Mouse (Mus musculus) G1E (cell line): Measurements from ENCODE around the gene Cmip. TPM values are rescaled to one million over a fixed set of nuclear protein-coding genes. Genes with fewer than 3 reads are reported as not detected.

Source experiments
- ATAC-seq: 2 replicates; pipeline ENCODE4 v1.8.0; 2016; ENCODE audit warnings: mild to moderate bottlenecking; ENCODE audit not compliant: insufficient number of reproducible peaks, poor library complexity, low FRiP score, severe bottlenecking; ENCODE audit errors: extremely low read depth
- DNase-seq: peaks from one replicate; pipeline ENCODE4 v3.0.0; 2012; ENCODE audit warnings: low spot score
- H3K27me3 ChIP-seq: 2 replicates; pipeline ENCODE4 v1.6.1; 2012; ENCODE audit warnings: mild to moderate bottlenecking, low read length, inconsistent platforms; ENCODE audit not compliant: insufficient read depth
- H3K36me3 ChIP-seq: replicated peaks from 2 replicates; pipeline ENCODE3; 2012; ENCODE audit warnings: mild to moderate bottlenecking, inconsistent platforms
- H3K4me1 ChIP-seq: 2 replicates; pipeline ENCODE4 v1.6.1; 2012; ENCODE audit warnings: low read depth, low read length, inconsistent platforms, mixed read lengths; ENCODE audit not compliant: insufficient read depth
- H3K4me3 ChIP-seq: 2 replicates; pipeline ENCODE4 v1.5.1; 2012; ENCODE audit warnings: low read depth, mild to moderate bottlenecking, inconsistent platforms, low read length, moderate library complexity, mixed read lengths
- H3K9me3 ChIP-seq: replicated peaks from 2 replicates; pipeline ENCODE4 v1.6.1; 2012; ENCODE audit warnings: inconsistent platforms
- CTCF ChIP-seq: IDR thresholded peaks from 2 replicates; pipeline ENCODE4 v1.5.1; 2012; ENCODE audit warnings: low read depth, low read length, inconsistent platforms, mixed read lengths
- GATA1 ChIP-seq: IDR thresholded peaks from 2 replicates; pipeline ENCODE4 v1.6.1; 2012; ENCODE audit warnings: borderline replicate concordance, low read length, inconsistent platforms, mixed read lengths
- GATA2 ChIP-seq: IDR thresholded peaks from 2 replicates; pipeline ENCODE4 v1.6.1; 2012; ENCODE audit warnings: low read depth, low read length, inconsistent platforms, borderline replicate concordance
- POLR2AphosphoS5 ChIP-seq: IDR thresholded peaks from 2 replicates; pipeline ENCODE4 v1.6.1; 2012; ENCODE audit warnings: low read depth, low read length, inconsistent platforms; ENCODE audit not compliant: insufficient replicate concordance
- TAL1 ChIP-seq: conservative IDR thresholded peaks from 2 replicates; pipeline ENCODE4 v1.6.1; 2012; ENCODE audit warnings: low read depth, low read length, inconsistent platforms, mixed read lengths
- polyA plus RNA-seq: library from polyadenylated mRNA; stranded (reverse); fragments of >175 nt; gene quantifications from 2 replicates; pipeline ENCODE4 v1.2.3, GENCODE M21; 2012
- total RNA-seq, 2 experiments: library from RNA; stranded (forward) in 1 of 2; stranded (reverse) in 1 of 2; fragments of 200-1000 nt in 1 of 2; fragments of >200 nt in 1 of 2; fragmentation: Nextera tagmentation in 1 of 2; gene quantifications; 2 replicates each; pipeline ENCODE4 v1.2.3; 2014 to 2017

Gene Cmip
- total and polyA plus RNA-seq, 3 experiments = 5.8 to 88.8 (median 65.3) TPM

- ATAC-seq (no peak), DNase-seq (no peak)
- H3K27me3 ChIP-seq = no peaks in the 10 kb centered on the region
- no peak overlapping the region for H3K4me3 ChIP-seq
- H3K9me3 ChIP-seq = no peaks in the 10 kb centered on the region
- no peaks in the 10 kb centered on the region for H3K4me1 ChIP-seq
- H3K36me3 ChIP-seq = peaks cover 71% of the 10 kb centered on the region
- TF ChIP-seq TAL1 = no peak
- TF ChIP-seq GATA2 = no peak
- no peak for TF ChIP-seq GATA1
- no peak for TF ChIP-seq CTCF
- no peak for TF ChIP-seq POLR2AphosphoS5
These were observed 57.6 kb downstream of the Cmip start for GRCm38 (mm10) chr8:117314308-117314953.

- ATAC-seq (no peak), DNase-seq (no peak)
- Histone ChIP-seq H3K36me3 (peaks cover 76% of the 10 kb centered on the region), H3K27me3 (no peaks in the 10 kb centered on the region), H3K4me1 (0 out of 2 replicates have a peak, but pooled peaks cover 2% of the 10 kb centered on the region), H3K4me3 (no peak overlapping the region), H3K9me3 (no peaks in the 10 kb centered on the region)
- TF ChIP-seq TAL1 (no peak), POLR2AphosphoS5 (no peak), GATA1 (no peak), GATA2 (no peak), CTCF (no peak)
These were observed 58.9 kb downstream of the Cmip start for GRCm38 (mm10) chr8:117315727-117316126.

- ATAC-seq (no peak), DNase-seq (no peak)
- Histone ChIP-seq H3K4me1 (peaks cover 5% of the 10 kb centered on the region; the same call in 1 of the 2 replicates), H3K9me3 (no peaks in the 10 kb centered on the region), H3K4me3 (no peak overlapping the region), H3K27me3 (no peaks in the 10 kb centered on the region), H3K36me3 (peaks cover 75% of the 10 kb centered on the region)
- TF ChIP-seq POLR2AphosphoS5 (no peak), CTCF (no peak), GATA2 (no peak), TAL1 (no peak), GATA1 (no peak)
These were observed 60.6 kb downstream of the Cmip start for GRCm38 (mm10) chr8:117317478-117317877.

GRCm38 (mm10) chr8:117318911-117319826, 62.3 kb downstream of the Cmip start:
- no peak for DNase-seq
- no peak for ATAC-seq
- H3K27me3 ChIP-seq = no peaks in the 10 kb centered on the region
- TF ChIP-seq GATA2 (no peak), POLR2AphosphoS5 (no peak), CTCF (no peak), GATA1 (no peak), TAL1 (no peak)
- peaks cover 9% of the 10 kb centered on the region; the same call in 1 of the 2 replicates for H3K4me1 ChIP-seq
- H3K36me3 ChIP-seq = peaks cover 83% of the 10 kb centered on the region
- no peak overlapping the region for H3K4me3 ChIP-seq
- no peaks in the 10 kb centered on the region for H3K9me3 ChIP-seq

GRCm38 (mm10) chr8:117320616-117321015, 63.8 kb downstream of the Cmip start:
- TF ChIP-seq POLR2AphosphoS5 = no peak
- TF ChIP-seq TAL1 = no peak
- no peak for TF ChIP-seq GATA2
- no peak for TF ChIP-seq CTCF
- TF ChIP-seq GATA1 = no peak
- DNase-seq (no peak), ATAC-seq (no peak)
- Histone ChIP-seq H3K4me3 (no peak overlapping the region), H3K36me3 (peaks cover 87% of the 10 kb centered on the region), H3K9me3 (no peaks in the 10 kb centered on the region), H3K4me1 (peaks cover 9% of the 10 kb centered on the region; the same call in 1 of the 2 replicates), H3K27me3 (no peaks in the 10 kb centered on the region)

- ATAC-seq (peak; percentile 22; the same call in 1 of the 2 replicates), DNase-seq (no peak)
- Histone ChIP-seq H3K4me1 (peaks cover 10% of the 10 kb centered on the region), H3K27me3 (no peaks in the 10 kb centered on the region), H3K9me3 (no peaks in the 10 kb centered on the region), H3K36me3 (peaks cover 83% of the 10 kb centered on the region), H3K4me3 (no peak overlapping the region)
- TF ChIP-seq GATA2 (no peak), TAL1 (no peak)
These were observed 64.4 kb downstream of the Cmip start for GRCm38 (mm10) chr8:117321232-117321631.
